In genomic region chr11:115859143-115859945, GRCm38 (mm10) we compare ENCODE assay signal across 8 mouse cellular contexts. TPM values are rescaled to one million over a fixed set of nuclear protein-coding genes. Genes with fewer than 3 reads are reported as not detected.
A peak's percentile ranks its signal among the peaks of the same experiment; 100 is the strongest.
DNase-seq lines count a peak whose midpoint lies in the region; ATAC-seq and TF ChIP-seq lines count a peak whose summit lies in the region.

No protein-coding gene starts in this region.

- H3K36me3 ChIP-seq in heart, embryonic 12.5 days, result peaks cover 21% of the 10 kb centered on the region
- peaks cover 6% of the 10 kb centered on the region for H3K36me3 ChIP-seq in kidney, embryonic 16.5 days (ENCODE audit: insufficient read depth, low read length)
- no peaks in the 10 kb centered on the region for H3K36me3 ChIP-seq in liver, adult 2 months (ENCODE audit: control insufficient read depth, insufficient read depth, low read length)
- no peaks in the 10 kb centered on the region for H3K36me3 ChIP-seq in myocyte (ENCODE audit: control insufficient read depth, insufficient read depth)

- peak overlapping the region; percentile 28; the same call in 1 of the 2 replicates for H3K4me3 ChIP-seq in bone marrow macrophage, adult 2 months (ENCODE audit: insufficient read depth, low read length)
- H3K4me3 ChIP-seq in heart, embryonic 12.5 days, result peak overlapping the region; percentile 47
- peak overlapping the region; percentile 46 for H3K4me3 ChIP-seq in kidney, embryonic 16.5 days (ENCODE audit: low read length)
- peak overlapping the region; percentile 49; the same call in 1 of the 2 replicates for H3K4me3 ChIP-seq in liver, adult 2 months (ENCODE audit: insufficient read depth, low read depth, low read length)
- H3K4me3 ChIP-seq in myocyte, result no peak overlapping the region

- H3K27me3 ChIP-seq in heart, embryonic 12.5 days (replicated peaks), result peaks cover 62% of the 10 kb centered on the region
- peaks cover 41% of the 10 kb centered on the region for H3K27me3 ChIP-seq in kidney, embryonic 16.5 days (ENCODE audit: insufficient read depth, low read length)
- no peaks in the 10 kb centered on the region for H3K27me3 ChIP-seq in liver, adult 2 months (ENCODE audit: control insufficient read depth, insufficient read depth, low read length)
- H3K27me3 ChIP-seq in myocyte (ENCODE audit: control insufficient read depth, insufficient read depth, insufficient read length), result peaks cover 78% of the 10 kb centered on the region

- no peaks in the 10 kb centered on the region for H3K4me1 ChIP-seq in bone marrow macrophage, adult 2 months (ENCODE audit: control insufficient read depth, insufficient read depth, low read length)
- peaks cover 16% of the 10 kb centered on the region for H3K4me1 ChIP-seq in heart, embryonic 12.5 days (replicated peaks)
- peaks cover 10% of the 10 kb centered on the region for H3K4me1 ChIP-seq in kidney, embryonic 16.5 days (ENCODE audit: insufficient read depth, low read length)
- H3K4me1 ChIP-seq in liver, adult 2 months (ENCODE audit: control insufficient read depth, insufficient read depth, low read length), result peaks cover 13% of the 10 kb centered on the region; the same call in 1 of the 2 replicates

- no peaks in the 10 kb centered on the region for H3K79me2 ChIP-seq in liver, adult 2 months (ENCODE audit: control insufficient read depth, insufficient read depth, low read length)
- no peaks in the 10 kb centered on the region for H3K79me2 ChIP-seq in myocyte (ENCODE audit: control insufficient read depth, insufficient read depth)

- no peak for TF ChIP-seq POLR2A in bone marrow macrophage, adult 2 months (IDR thresholded peaks at IDR 0.05; ENCODE audit: borderline replicate concordance, low read depth, low read length)
- no peak for TF ChIP-seq POLR2A in liver, adult 2 months (IDR thresholded peaks at IDR 0.05; ENCODE audit: extremely low read depth, insufficient read depth, low read length)
- TF ChIP-seq POLR2A in myocyte (IDR thresholded peaks at IDR 0.05; ENCODE audit: insufficient read length, low read depth), result no peak

- peak overlapping the region; percentile 57 for H3K9ac ChIP-seq in heart, embryonic 12.5 days
- H3K9ac ChIP-seq in kidney, embryonic 16.5 days (replicated peaks; ENCODE audit: low read length), result peak overlapping the region; percentile 65
- peak overlapping the region; percentile 75 for H3K9ac ChIP-seq in liver, adult 2 months (ENCODE audit: low read depth, low read length)

- H3K4me2 ChIP-seq in heart, embryonic 12.5 days, result peak overlapping the region; percentile 73
- H3K4me2 ChIP-seq in kidney, embryonic 16.5 days (replicated peaks; ENCODE audit: low read depth, low read length), result peak overlapping the region; percentile 70
- peak overlapping the region; percentile 18 for H3K4me2 ChIP-seq in myocyte (ENCODE audit: low read depth)

- TF ChIP-seq CTCF in bone marrow macrophage, adult 2 months (IDR thresholded peaks at IDR 0.05; ENCODE audit: low read depth, low read length), result peak; percentile 61
- TF ChIP-seq CTCF in liver, adult 2 months (IDR thresholded peaks at IDR 0.05; ENCODE audit: low read depth, low read length), result peak; percentile 86

- H3K27ac ChIP-seq in bone marrow macrophage, adult 2 months (ENCODE audit: insufficient read depth, low read depth, low read length), result no peak overlapping the region
- H3K27ac ChIP-seq in heart, embryonic 12.5 days (ENCODE audit: poor library complexity, severe bottlenecking), result no peak overlapping the region
- no peak overlapping the region for H3K27ac ChIP-seq in kidney, embryonic 16.5 days (ENCODE audit: low read length)
- no peak overlapping the region for H3K27ac ChIP-seq in liver, adult 2 months (replicated peaks; ENCODE audit: insufficient read depth, low read depth, low read length)

- peak; percentile 78 for DNase-seq in A20 (ENCODE audit: low read depth, low spot score)
- no peak for DNase-seq in liver, adult 2 months (ENCODE audit: extremely low read depth, low read depth, low spot score)
- peak; percentile 87 to 96 for DNase-seq in spleen, postnatal 4 days (ENCODE audit: low spot score in 2 of 2)

- 1% methylated on average over 75 of the region's 75 CpGs for WGBS in heart, embryonic 12.5 days
- WGBS in kidney, embryonic 16.5 days, result 2% methylated on average over 64 of the region's 75 CpGs
- 2% methylated on average over 73 of the region's 75 CpGs for WGBS in liver, adult 2 months

- ATAC-seq in erythroblast, adult 5-6 weeks (replicated peaks; ENCODE audit: low FRiP score, poor library complexity, severe bottlenecking), result peak; percentile 24; the same call in 1 of the 2 replicates
- peak; percentile 73 for ATAC-seq in heart, embryonic 12.5 days (ENCODE audit: insufficient number of reproducible peaks, low FRiP score)
- ATAC-seq in kidney, embryonic 16.5 days (ENCODE audit: low FRiP score, low TSS enrichment), result peak; percentile 88

- no peak overlapping the region for H3ac ChIP-seq in myocyte (ENCODE audit: control insufficient read depth, insufficient read length)

- H3K9me3 ChIP-seq in heart, embryonic 12.5 days (replicated peaks), result peaks cover 6% of the 10 kb centered on the region
- H3K9me3 ChIP-seq in kidney, embryonic 16.5 days (ENCODE audit: low read length), result no peaks in the 10 kb centered on the region

TF ChIP-seq in myocyte, 11 proteins besides CTCF, POLR2A, EP300 and RAD21 (continues in another document):
- TF ChIP-seq TCF3 (IDR thresholded peaks at IDR 0.05; ENCODE audit: insufficient read length, low read depth), result no peak
- TF ChIP-seq POLR2AphosphoS2 (IDR thresholded peaks at IDR 0.05; ENCODE audit: insufficient read length, low read depth), result no peak
- no peak for TF ChIP-seq SRF (IDR thresholded peaks at IDR 0.05; ENCODE audit: control insufficient read depth, insufficient read length, low read depth)
- no peak for TF ChIP-seq REST (IDR thresholded peaks at IDR 0.05; ENCODE audit: insufficient read depth, insufficient read length)
- TF ChIP-seq USF1 (IDR thresholded peaks at IDR 0.05; ENCODE audit: low read depth), result no peak
- TF ChIP-seq MYOG (IDR thresholded peaks at IDR 0.05; ENCODE audit: control insufficient read depth in 1 of 3, insufficient read depth in 1 of 3, insufficient read length in 2 of 3, low read depth in 2 of 3), result no peak
- no peak for TF ChIP-seq CEBPB (IDR thresholded peaks at IDR 0.05; ENCODE audit: insufficient read depth, poor library complexity, severe bottlenecking)

RNA-seq across cellular contexts. Expression of gene Myo15b, which starts 1.1 kb away (rescaled TPM):
- not detected in 2 replicates for polyA plus RNA-seq in bone marrow macrophage, adult 2 months (2012; ENCODE audit: insufficient read depth, insufficient read length, missing spikeins)
- not detected in 2 replicates for total RNA-seq in erythroblast, adult 5-6 weeks (2015; ENCODE audit: low replicate concordance)
- total RNA-seq in erythroblast, adult 5-6 weeks (2017; ENCODE audit: low replicate concordance), result not detected in 2 replicates
- 0.17 and 0.37 TPM in 2 replicates for polyA plus RNA-seq in heart, embryonic 12.5 days (2016; fragmentation: Nextera tagmentation; extraction: Ambion mirVana)
- 12.6 and 14.2 TPM in 2 replicates for polyA plus RNA-seq in kidney, embryonic 16.5 days (2015; fragmentation: Nextera tagmentation; extraction: Ambion mirVana)
- 0.07 and 0.28 TPM in 2 replicates for total RNA-seq in liver, adult 2 months (2014; rRNA removed)
- 0.51 and 0.56 TPM in 2 replicates for polyA plus RNA-seq in liver, adult 2 months (2012; rRNA removed)
- 0.23 TPM for polyA plus RNA-seq in myocyte (2012; fragmentation: generic; extraction: Trizol)

RNA-seq across cellular contexts. Expression of gene Llgl2, which starts 35.5 kb away (rescaled TPM):
- 4.0 and 4.9 TPM in 2 replicates for polyA plus RNA-seq in bone marrow macrophage, adult 2 months (2012; ENCODE audit: insufficient read depth, insufficient read length, missing spikeins)
- 3.3 and 5.4 TPM in 2 replicates for total RNA-seq in erythroblast, adult 5-6 weeks (2015; ENCODE audit: low replicate concordance)
- 0.34 TPM in 1 of 2 replicates, not detected in the other for total RNA-seq in erythroblast, adult 5-6 weeks (2017; ENCODE audit: low replicate concordance)
- polyA plus RNA-seq in heart, embryonic 12.5 days (2016; fragmentation: Nextera tagmentation; extraction: Ambion mirVana), result 22.5 and 25.8 TPM in 2 replicates
- 58.3 and 64.5 TPM in 2 replicates for polyA plus RNA-seq in kidney, embryonic 16.5 days (2015; fragmentation: Nextera tagmentation; extraction: Ambion mirVana)
- 15.8 and 17.2 TPM in 2 replicates for total RNA-seq in liver, adult 2 months (2014; rRNA removed)
- 46.8 and 52.7 TPM in 2 replicates for polyA plus RNA-seq in liver, adult 2 months (2012; rRNA removed)
- 0.43 TPM for polyA plus RNA-seq in myocyte (2012; fragmentation: generic; extraction: Trizol)

RNA-seq across cellular contexts. Expression of gene Smim5, which starts 40.4 kb away (rescaled TPM):
- not detected in 2 replicates for polyA plus RNA-seq in bone marrow macrophage, adult 2 months (2012; ENCODE audit: insufficient read depth, insufficient read length, missing spikeins)
- total RNA-seq in erythroblast, adult 5-6 weeks (2015; ENCODE audit: low replicate concordance), result 14.2 and 17.9 TPM in 2 replicates
- total RNA-seq in erythroblast, adult 5-6 weeks (2017; ENCODE audit: low replicate concordance), result 17.1 and 19.2 TPM in 2 replicates
- polyA plus RNA-seq in heart, embryonic 12.5 days (2016; fragmentation: Nextera tagmentation; extraction: Ambion mirVana), result 15.0 and 16.6 TPM in 2 replicates
- 4.7 and 5.0 TPM in 2 replicates for polyA plus RNA-seq in kidney, embryonic 16.5 days (2015; fragmentation: Nextera tagmentation; extraction: Ambion mirVana)
- 0.13 TPM in 1 of 2 replicates, not detected in the other for total RNA-seq in liver, adult 2 months (2014; rRNA removed)
- 0.14 and 0.38 TPM in 2 replicates for polyA plus RNA-seq in liver, adult 2 months (2012; rRNA removed)
- 49.4 TPM for polyA plus RNA-seq in myocyte (2012; fragmentation: generic; extraction: Trizol)

RNA-seq across cellular contexts. Expression of gene Tsen54, which starts 44.8 kb away (rescaled TPM):
- polyA plus RNA-seq in bone marrow macrophage, adult 2 months (2012; ENCODE audit: insufficient read depth, insufficient read length, missing spikeins), result 10.6 and 14.4 TPM in 2 replicates
- 1.7 and 5.6 TPM in 2 replicates for total RNA-seq in erythroblast, adult 5-6 weeks (2015; ENCODE audit: low replicate concordance)
- 1.4 and 2.2 TPM in 2 replicates for total RNA-seq in erythroblast, adult 5-6 weeks (2017; ENCODE audit: low replicate concordance)
- 23.0 and 29.2 TPM in 2 replicates for polyA plus RNA-seq in heart, embryonic 12.5 days (2016; fragmentation: Nextera tagmentation; extraction: Ambion mirVana)
- 48.1 and 50.2 TPM in 2 replicates for polyA plus RNA-seq in kidney, embryonic 16.5 days (2015; fragmentation: Nextera tagmentation; extraction: Ambion mirVana)
- 4.0 and 5.8 TPM in 2 replicates for total RNA-seq in liver, adult 2 months (2014; rRNA removed)
- 11.2 and 15.6 TPM in 2 replicates for polyA plus RNA-seq in liver, adult 2 months (2012; rRNA removed)
- polyA plus RNA-seq in myocyte (2012; fragmentation: generic; extraction: Trizol), result 15.6 TPM

RNA-seq across cellular contexts. Expression of gene Caskin2, which starts 45.9 kb away (rescaled TPM):
- polyA plus RNA-seq in bone marrow macrophage, adult 2 months (2012; ENCODE audit: insufficient read depth, insufficient read length, missing spikeins), result 3.9 and 5.6 TPM in 2 replicates
- 4.0 and 4.8 TPM in 2 replicates for total RNA-seq in erythroblast, adult 5-6 weeks (2015; ENCODE audit: low replicate concordance)
- total RNA-seq in erythroblast, adult 5-6 weeks (2017; ENCODE audit: low replicate concordance), result 2.0 and 3.1 TPM in 2 replicates
- 23.5 and 25.3 TPM in 2 replicates for polyA plus RNA-seq in heart, embryonic 12.5 days (2016; fragmentation: Nextera tagmentation; extraction: Ambion mirVana)
- 21.5 and 23.6 TPM in 2 replicates for polyA plus RNA-seq in kidney, embryonic 16.5 days (2015; fragmentation: Nextera tagmentation; extraction: Ambion mirVana)
- total RNA-seq in liver, adult 2 months (2014; rRNA removed), result 2.9 and 3.8 TPM in 2 replicates
- polyA plus RNA-seq in liver, adult 2 months (2012; rRNA removed), result 8.9 and 9.7 TPM in 2 replicates
- polyA plus RNA-seq in myocyte (2012; fragmentation: generic; extraction: Trizol), result 8.0 TPM

Comparison
In these comparisons a context has a peak if more than half of its experiments do, and no peak if none do; other contexts are left out.
1. ATAC-seq: peak in every context shown above with its lines; median percentile 88 in kidney, embryonic 16.5 days; 73 in heart, embryonic 12.5 days; 24 in erythroblast, adult 5-6 weeks.
2. H3K4me2 ChIP-seq: peak in every context shown above with its lines; median percentile 73 in heart, embryonic 12.5 days; 70 in kidney, embryonic 16.5 days; 18 in myocyte.